Mouse (Mus musculus) megakaryocyte, embryonic 14.5 days (primary cell): ENCODE measurements around the gene Rfx4. TPM values are rescaled to one million over a fixed set of nuclear protein-coding genes. Genes with fewer than 3 reads are reported as not detected.

Experiments used
- H3K27me3 ChIP-seq: replicated peaks from 2 replicates; pipeline ENCODE3; 2012; ENCODE audit warnings: inconsistent platforms
- H3K36me3 ChIP-seq: replicated peaks from 2 replicates; pipeline ENCODE3; 2012; ENCODE audit warnings: low read length, inconsistent platforms, mixed read lengths
- H3K4me1 ChIP-seq: 2 replicates; pipeline ENCODE4 v1.6.1; 2012; ENCODE audit warnings: inconsistent platforms
- H3K4me3 ChIP-seq: replicated peaks from 2 replicates; pipeline ENCODE3; 2012; ENCODE audit warnings: moderate library complexity, mild to moderate bottlenecking, inconsistent platforms
- H3K9me3 ChIP-seq: 2 replicates; pipeline ENCODE4 v1.6.1; 2012; ENCODE audit warnings: inconsistent platforms
- FLI1 ChIP-seq: IDR thresholded peaks from 2 replicates; pipeline ENCODE4 v1.6.1; 2012; ENCODE audit warnings: low read length, inconsistent platforms, mixed read lengths
- GATA1 ChIP-seq: IDR thresholded peaks from 3 replicates; pipeline ENCODE4 v1.6.1; 2012; ENCODE audit warnings: mixed read lengths, low read length, inconsistent platforms, borderline replicate concordance
- polyA plus RNA-seq: library from polyadenylated mRNA; stranded (reverse); fragments of >175 nt; gene quantifications from 2 replicates; pipeline ENCODE4 v1.2.3, GENCODE M21; 2012; ENCODE audit warnings: low replicate concordance; ENCODE audit not compliant: insufficient read depth

The Rfx4 gene
- polyA plus RNA-seq, 1 experiment, result not detected

GRCm38 (mm10) chr10:84903742-84904141 is 147.9 kb downstream of the Rfx4 start:
- Histone ChIP-seq H3K27me3 (no peaks in the 10 kb centered on the region), H3K4me3 (peak overlapping the region; percentile 76), H3K9me3 (no peaks in the 10 kb centered on the region), H3K4me1 (peaks cover 85% of the 10 kb centered on the region), H3K36me3 (no peaks in the 10 kb centered on the region)
- TF ChIP-seq FLI1 (no peak), GATA1 (no peak)

GRCm38 (mm10) chr10:84906895-84907294 is 151.0 kb downstream of the Rfx4 start:
- TF ChIP-seq GATA1, result no peak
- TF ChIP-seq FLI1, result no peak

GRCm38 (mm10) chr10:84908006-84908405 is 152.1 kb downstream of the Rfx4 start:
- Histone ChIP-seq H3K4me1 (peaks cover 60% of the 10 kb centered on the region), H3K4me3 (no peak overlapping the region), H3K9me3 (no peaks in the 10 kb centered on the region), H3K36me3 (no peaks in the 10 kb centered on the region), H3K27me3 (peaks cover 2% of the 10 kb centered on the region)
- TF ChIP-seq FLI1 (no peak), GATA1 (no peak)

More at GRCm38 (mm10) chr10:84906895-84907294, 151.0 kb downstream of the Rfx4 start:
- H3K36me3 ChIP-seq, result no peaks in the 10 kb centered on the region
- H3K27me3 ChIP-seq, result peaks cover 2% of the 10 kb centered on the region
- H3K4me1 ChIP-seq, result peaks cover 66% of the 10 kb centered on the region
- no peaks in the 10 kb centered on the region for H3K9me3 ChIP-seq
- no peak overlapping the region for H3K4me3 ChIP-seq

- TF ChIP-seq GATA1 (no peak), FLI1 (no peak)
- Histone ChIP-seq H3K36me3 (no peaks in the 10 kb centered on the region), H3K4me1 (peaks cover 60% of the 10 kb centered on the region), H3K4me3 (no peak overlapping the region), H3K27me3 (peaks cover 2% of the 10 kb centered on the region), H3K9me3 (no peaks in the 10 kb centered on the region)
Observed at GRCm38 (mm10) chr10:84908471-84908870, 152.6 kb downstream of the Rfx4 start.

- Histone ChIP-seq H3K4me3 (no peak overlapping the region), H3K9me3 (no peaks in the 10 kb centered on the region), H3K27me3 (peaks cover 2% of the 10 kb centered on the region), H3K36me3 (no peaks in the 10 kb centered on the region), H3K4me1 (peaks cover 52% of the 10 kb centered on the region)
- TF ChIP-seq GATA1, result no peak
- TF ChIP-seq FLI1, result no peak
Observed at GRCm38 (mm10) chr10:84909021-84909801, 153.3 kb downstream of the Rfx4 start.

GRCm38 (mm10) chr10:84910194-84910593 is 154.3 kb downstream of the Rfx4 start:
- TF ChIP-seq FLI1 (no peak), GATA1 (no peak)
- H3K27me3 ChIP-seq, result peaks cover 2% of the 10 kb centered on the region
- H3K4me1 ChIP-seq, result peaks cover 45% of the 10 kb centered on the region
- no peaks in the 10 kb centered on the region for H3K36me3 ChIP-seq
- no peaks in the 10 kb centered on the region for H3K9me3 ChIP-seq
- H3K4me3 ChIP-seq, result no peak overlapping the region

GRCm38 (mm10) chr10:84910758-84911384 is 155.0 kb downstream of the Rfx4 start:
- H3K4me1 ChIP-seq, result peaks cover 39% of the 10 kb centered on the region

GRCm38 (mm10) chr10:84913148-84913547 is 157.3 kb downstream of the Rfx4 start:
- Histone ChIP-seq H3K4me1 (peaks cover 34% of the 10 kb centered on the region), H3K36me3 (no peaks in the 10 kb centered on the region), H3K27me3 (peaks cover 2% of the 10 kb centered on the region), H3K9me3 (no peaks in the 10 kb centered on the region), H3K4me3 (no peak overlapping the region)
- TF ChIP-seq GATA1 (no peak), FLI1 (no peak)

More at GRCm38 (mm10) chr10:84910758-84911384, 155.0 kb downstream of the Rfx4 start:
- peaks cover 2% of the 10 kb centered on the region for H3K27me3 ChIP-seq
- H3K9me3 ChIP-seq, result no peaks in the 10 kb centered on the region
- TF ChIP-seq GATA1 (no peak), FLI1 (no peak)
- H3K4me3 ChIP-seq, result no peak overlapping the region
- H3K36me3 ChIP-seq, result no peaks in the 10 kb centered on the region

GRCm38 (mm10) chr10:84915476-84915875 is 159.6 kb downstream of the Rfx4 start:
- Histone ChIP-seq H3K36me3 (peaks cover 7% of the 10 kb centered on the region), H3K4me1 (peaks cover 47% of the 10 kb centered on the region), H3K4me3 (no peak overlapping the region), H3K27me3 (no peaks in the 10 kb centered on the region), H3K9me3 (no peaks in the 10 kb centered on the region)
- TF ChIP-seq GATA1, result no peak
- no peak for TF ChIP-seq FLI1
